Mouse (Mus musculus) liver, postnatal 0 days (tissue): ENCODE data around the gene Tuba1a.

ENCODE experiments used
- CTCF ChIP-seq: sonication (generic); IDR thresholded peaks from 2 replicates; pipeline ENCODE4 v1.5.1; 2016; ENCODE audit warnings: antibody characterized with exemption, low read depth
- EP300 ChIP-seq: IDR thresholded peaks from 2 replicates; pipeline ENCODE4 v1.6.1; 2016; ENCODE audit warnings: antibody characterized with exemption, low read depth, mild to moderate bottlenecking

DNA sequence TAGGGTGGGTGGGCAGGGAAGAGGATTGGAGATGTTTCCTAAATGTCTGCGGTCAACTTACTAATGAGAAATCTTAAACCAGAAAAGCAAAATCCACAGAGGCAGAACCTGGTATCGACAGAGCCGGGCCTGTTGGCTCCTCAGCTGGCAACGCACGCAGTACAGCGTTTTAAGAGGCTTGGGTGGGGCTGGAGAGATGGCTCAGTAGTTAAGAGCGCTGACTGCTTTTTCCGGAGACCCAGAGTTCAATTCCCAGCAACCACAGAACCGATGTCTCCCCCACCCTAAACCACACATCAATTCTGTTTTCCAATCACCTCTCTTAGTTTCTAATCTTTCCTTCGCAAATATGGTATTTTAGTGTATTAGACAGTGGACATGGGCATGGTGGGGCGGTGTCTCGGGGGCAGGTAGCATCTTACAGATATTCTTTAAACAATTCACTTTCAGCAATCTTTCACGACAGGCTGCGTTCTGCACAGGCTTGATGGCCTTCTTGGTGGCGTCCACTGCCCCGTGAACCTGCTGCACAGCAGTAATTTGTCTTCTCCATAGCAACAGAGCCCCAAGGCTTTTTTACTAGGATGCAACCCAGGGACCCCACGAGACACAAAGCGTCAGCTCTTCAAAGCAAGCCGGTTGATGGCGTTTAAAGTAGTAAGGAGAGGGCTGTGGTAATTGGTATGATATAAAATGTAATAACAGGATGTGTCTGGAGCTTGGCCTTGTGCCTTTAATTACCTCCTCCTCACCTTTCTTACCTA is 25.1 kb upstream of the Tuba1a start:
- TF ChIP-seq CTCF (no peak), EP300 (no peak)
